In the genomic region with DNA sequence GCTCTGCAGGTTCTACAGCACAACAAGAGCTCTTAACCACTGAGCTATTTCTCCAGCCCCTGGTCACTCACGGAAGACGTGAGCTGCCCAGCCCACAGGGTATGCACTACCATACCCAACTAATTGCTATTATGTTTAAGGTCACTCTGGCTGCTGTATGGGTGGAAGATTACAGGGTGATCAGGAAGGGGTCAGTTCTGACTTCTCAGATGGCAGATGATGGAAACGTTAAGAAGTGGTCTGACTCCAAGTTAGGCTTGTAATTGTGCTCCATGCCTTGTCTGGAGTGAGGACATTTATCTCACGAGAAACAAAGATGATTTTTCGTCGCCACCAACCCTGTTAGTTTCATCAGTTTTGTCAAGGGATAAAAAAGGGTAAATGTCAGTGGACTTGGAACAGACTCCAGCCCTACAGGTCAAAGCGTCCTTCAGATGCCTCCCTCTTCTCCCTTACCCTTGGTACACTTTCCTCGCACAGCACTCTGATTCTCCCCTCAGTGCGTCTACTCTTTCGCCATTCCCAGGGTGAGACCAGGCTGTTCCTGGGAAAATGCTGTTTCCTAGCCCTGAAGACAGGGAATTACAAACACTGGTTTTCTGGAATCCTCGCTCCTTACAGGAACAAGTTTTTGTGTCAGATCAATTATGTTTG, we compare ENCODE assay signal across 7 mouse cellular contexts. TPM values are rescaled to one million over a fixed set of nuclear protein-coding genes. Genes with fewer than 3 reads are reported as not detected.
DNase-seq lines count a peak whose midpoint lies in the region; ATAC-seq lines count a peak whose summit lies in the region.

No protein-coding gene starts in this region.

- no peak; the same call in 1 of the 2 replicates for ATAC-seq in neural tube, embryonic 11.5 days (ENCODE audit: insufficient read depth, low FRiP score, low TSS enrichment)
- no peak for ATAC-seq in embryonic facial prominence, embryonic 15.5 days (ENCODE audit: insufficient number of reproducible peaks, low FRiP score, low TSS enrichment, low read depth)
- ATAC-seq in intestine, embryonic 16.5 days: peak; percentile 57
- no peak; the same call in 1 of the 2 replicates for ATAC-seq in neural tube, embryonic 13.5 days (ENCODE audit: low read depth)

- WGBS in neural tube, embryonic 11.5 days: 23% methylated on average over 11 of the region's 11 CpGs
- 11% methylated on average over 11 of the region's 11 CpGs for WGBS in embryonic facial prominence, embryonic 15.5 days
- 13% methylated on average over 11 of the region's 11 CpGs for WGBS in intestine, embryonic 16.5 days
- WGBS in neural tube, embryonic 13.5 days: 16% methylated on average over 11 of the region's 11 CpGs

- no peaks in the 10 kb centered on the region for H3K36me3 ChIP-seq in neural tube, embryonic 11.5 days (ENCODE audit: control insufficient read depth, insufficient read depth, low read length)
- H3K36me3 ChIP-seq in embryonic facial prominence, embryonic 15.5 days: peaks cover 15% of the 10 kb centered on the region
- H3K36me3 ChIP-seq in intestine, embryonic 16.5 days (ENCODE audit: control insufficient read depth, insufficient read depth, low read length): 0 out of 2 replicates have a peak, but pooled peaks cover 3% of the 10 kb centered on the region
- H3K36me3 ChIP-seq in neural tube, embryonic 13.5 days: peaks cover 15% of the 10 kb centered on the region

- H3K9ac ChIP-seq in neural tube, embryonic 11.5 days (ENCODE audit: low read length): peak overlapping the region; percentile 81
- H3K9ac ChIP-seq in embryonic facial prominence, embryonic 15.5 days: peak overlapping the region; percentile 59
- H3K9ac ChIP-seq in intestine, embryonic 16.5 days (ENCODE audit: low read depth, low read length): peak overlapping the region; percentile 55
- peak overlapping the region; percentile 80 for H3K9ac ChIP-seq in neural tube, embryonic 13.5 days

- H3K4me2 ChIP-seq in neural tube, embryonic 11.5 days (ENCODE audit: low read depth): peak overlapping the region; percentile 59
- H3K4me2 ChIP-seq in embryonic facial prominence, embryonic 15.5 days (replicated peaks): peak overlapping the region; percentile 60
- peak overlapping the region; percentile 60 for H3K4me2 ChIP-seq in intestine, embryonic 16.5 days (ENCODE audit: low read depth, low read length)
- peak overlapping the region; percentile 66 for H3K4me2 ChIP-seq in neural tube, embryonic 13.5 days

- no peak overlapping the region for H3K27ac ChIP-seq in neural tube, embryonic 11.5 days (ENCODE audit: low read depth, low read length)
- H3K27ac ChIP-seq in embryonic facial prominence, embryonic 15.5 days (replicated peaks): peak overlapping the region; percentile 69; the same call in 1 of the 2 replicates
- no peak overlapping the region for H3K27ac ChIP-seq in intestine, embryonic 16.5 days (ENCODE audit: low read length)
- no peak overlapping the region for H3K27ac ChIP-seq in neural tube, embryonic 13.5 days (replicated peaks)

- H3K4me1 ChIP-seq in neural tube, embryonic 11.5 days (ENCODE audit: control insufficient read depth, insufficient read depth, low read length): peaks cover 4% of the 10 kb centered on the region; the same call in 1 of the 2 replicates
- peaks cover 13% of the 10 kb centered on the region for H3K4me1 ChIP-seq in embryonic facial prominence, embryonic 15.5 days
- H3K4me1 ChIP-seq in intestine, embryonic 16.5 days (ENCODE audit: control insufficient read depth, insufficient read depth, low read length): peaks cover 4% of the 10 kb centered on the region
- H3K4me1 ChIP-seq in neural tube, embryonic 13.5 days (replicated peaks): peaks cover 13% of the 10 kb centered on the region

- no peaks in the 10 kb centered on the region for H3K9me3 ChIP-seq in neural tube, embryonic 11.5 days (ENCODE audit: control insufficient read depth, low read length)
- H3K9me3 ChIP-seq in embryonic facial prominence, embryonic 15.5 days (replicated peaks): no peaks in the 10 kb centered on the region
- no peaks in the 10 kb centered on the region for H3K9me3 ChIP-seq in intestine, embryonic 16.5 days (ENCODE audit: control insufficient read depth, low read length)
- H3K9me3 ChIP-seq in neural tube, embryonic 13.5 days: no peaks in the 10 kb centered on the region

- DNase-seq in neural tube, embryonic 11.5 days (ENCODE audit: low spot score): no peak
- no peak for DNase-seq in neural tube, embryonic 10.5 days (ENCODE audit: extremely low spot score, low spot score)
- DNase-seq in right cerebral cortex, postnatal 4 days: no peak
- no peak for DNase-seq in adrenal gland, postnatal 4 days (ENCODE audit: low spot score in 2 of 2)

- H3K27me3 ChIP-seq in neural tube, embryonic 11.5 days (ENCODE audit: control insufficient read depth, insufficient read depth, low read length): no peaks in the 10 kb centered on the region
- no peaks in the 10 kb centered on the region for H3K27me3 ChIP-seq in embryonic facial prominence, embryonic 15.5 days
- H3K27me3 ChIP-seq in intestine, embryonic 16.5 days (replicated peaks; ENCODE audit: control insufficient read depth, insufficient read depth, low read length): no peaks in the 10 kb centered on the region
- no peaks in the 10 kb centered on the region for H3K27me3 ChIP-seq in neural tube, embryonic 13.5 days

- H3K4me3 ChIP-seq in neural tube, embryonic 11.5 days (ENCODE audit: low read depth, low read length): peak overlapping the region; percentile 64
- peak overlapping the region; percentile 80 for H3K4me3 ChIP-seq in embryonic facial prominence, embryonic 15.5 days (replicated peaks)
- H3K4me3 ChIP-seq in intestine, embryonic 16.5 days (ENCODE audit: low read length): peak overlapping the region; percentile 71
- H3K4me3 ChIP-seq in neural tube, embryonic 13.5 days: peak overlapping the region; percentile 62

RNA-seq across cellular contexts. Expression of a gene that starts 0.6 kb away (rescaled TPM):
- polyA plus RNA-seq in neural tube, embryonic 11.5 days (2014; fragmentation: Nextera tagmentation; extraction: Ambion mirVana): 19.8 and 20.0 TPM in 2 replicates
- polyA plus RNA-seq in embryonic facial prominence, embryonic 15.5 days (2015; fragmentation: Nextera tagmentation; extraction: Ambion mirVana): 54.7 and 55.4 TPM in 2 replicates
- 63.9 TPM in 2 replicates for polyA plus RNA-seq in intestine, embryonic 16.5 days (2015; fragmentation: Nextera tagmentation; extraction: Ambion mirVana)
- polyA plus RNA-seq in neural tube, embryonic 13.5 days (2015; fragmentation: Nextera tagmentation; extraction: Ambion mirVana): 32.2 and 33.7 TPM in 2 replicates
- total RNA-seq in adrenal gland, postnatal 4 days (2021): 10 to 100 TPM; 41.1 to 44.2 TPM
